Mouse (Mus musculus) myocyte (in vitro differentiated cells): ENCODE measurements at regions not wholly inside any gene's neighbourhood (a gene's known extent, or its start where the extent isn't known, plus 50 kb on each side); places are given as distances from the start of the nearest gene placed in this dataset.

Experiments used
- CEBPB ChIP-seq: IDR thresholded peaks from 2 replicates; pipeline ENCODE4 v1.6.1; 2011; ENCODE audit warnings: mild to moderate bottlenecking, moderate library complexity; ENCODE audit not compliant: poor library complexity, insufficient read depth, severe bottlenecking
- E2F4 ChIP-seq: IDR thresholded peaks from one replicate; pipeline ENCODE4 v1.6.1; 2011; ENCODE audit warnings: mild to moderate bottlenecking, control low read depth, moderate library complexity; ENCODE audit not compliant: insufficient read depth
- MAX ChIP-seq: IDR thresholded peaks from one replicate; pipeline ENCODE4 v1.6.1; 2011; ENCODE audit warnings: low read depth, mild to moderate bottlenecking, control low read depth
- MYOD1 ChIP-seq, 3 experiments: IDR thresholded peaks; one replicate each; pipeline ENCODE4 v1.6.1; 2011; ENCODE audit warnings: control low read depth in 2 of 3, low read depth in 2 of 3, mild to moderate bottlenecking in 2 of 3, moderate library complexity in 1 of 3; ENCODE audit not compliant: insufficient read length in 2 of 3, control insufficient read depth in 1 of 3
- MYOG ChIP-seq, 3 experiments: IDR thresholded peaks; one replicate each; pipeline ENCODE4 v1.6.1; 2011; ENCODE audit warnings: control low read depth in 2 of 3, low read depth in 2 of 3, mild to moderate bottlenecking in 2 of 3; ENCODE audit not compliant: insufficient read length in 2 of 3, control insufficient read depth in 1 of 3, insufficient read depth in 1 of 3
- POLR2A ChIP-seq: IDR thresholded peaks from one replicate; pipeline ENCODE4 v1.6.1; 2011; ENCODE audit warnings: low read depth, mild to moderate bottlenecking, control low read depth, moderate library complexity; ENCODE audit not compliant: insufficient read length
- POLR2AphosphoS2 ChIP-seq: IDR thresholded peaks from one replicate; pipeline ENCODE4 v1.6.1; 2011; ENCODE audit warnings: low read depth, control low read depth; ENCODE audit not compliant: insufficient read length
- REST ChIP-seq: IDR thresholded peaks from one replicate; pipeline ENCODE4 v1.6.1; 2011; ENCODE audit warnings: mild to moderate bottlenecking, control low read depth, moderate library complexity; ENCODE audit not compliant: insufficient read depth, insufficient read length
- SRF ChIP-seq: IDR thresholded peaks from one replicate; pipeline ENCODE4 v1.6.1; 2011; ENCODE audit warnings: low read depth; ENCODE audit not compliant: control insufficient read depth, insufficient read length
- TCF12 ChIP-seq: IDR thresholded peaks from one replicate; pipeline ENCODE4 v1.6.1; 2011; ENCODE audit warnings: mild to moderate bottlenecking, control low read depth; ENCODE audit not compliant: poor library complexity, insufficient read depth, severe bottlenecking
- TCF3 ChIP-seq: IDR thresholded peaks from one replicate; pipeline ENCODE4 v1.6.1; 2011; ENCODE audit warnings: low read depth, control low read depth; ENCODE audit not compliant: insufficient read length
- USF1 ChIP-seq: IDR thresholded peaks from one replicate; pipeline ENCODE4 v1.6.1; 2011; ENCODE audit warnings: low read depth, mild to moderate bottlenecking, control low read depth, moderate library complexity

DNA sequence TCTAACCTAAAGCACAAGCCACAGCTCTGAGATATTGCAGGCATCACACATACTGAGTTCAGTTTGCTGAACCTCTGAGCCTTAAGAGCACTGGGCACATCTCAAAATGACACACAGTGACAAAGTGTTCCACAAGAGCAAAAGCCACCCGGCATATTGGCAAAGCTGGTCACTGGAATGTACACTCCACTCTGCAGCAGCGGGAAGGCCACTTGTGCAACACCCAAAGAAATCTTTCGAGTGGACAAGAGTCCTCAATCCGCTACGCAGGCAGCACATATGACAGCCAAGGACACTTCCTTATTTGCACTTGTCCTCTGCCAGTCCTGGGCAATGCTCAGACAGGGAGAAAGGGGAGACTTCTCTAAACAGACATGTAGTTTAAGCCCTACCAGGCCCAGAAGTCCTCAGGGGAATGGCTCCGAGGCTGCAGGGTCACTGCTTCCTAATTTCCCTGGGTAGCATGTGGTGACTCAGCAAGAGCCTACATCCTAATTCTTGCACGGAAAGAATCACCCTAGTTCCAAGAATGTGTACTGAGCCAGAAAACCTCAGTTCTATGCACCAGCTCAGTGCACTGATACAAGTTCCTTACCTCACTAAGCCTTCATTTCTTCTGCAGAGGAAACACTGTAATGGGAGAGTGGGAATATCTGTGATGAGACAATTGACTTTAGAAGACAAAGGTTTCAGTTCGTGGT, 144.5 kb upstream of the Ppargc1a start:
- TF ChIP-seq POLR2A (no peak), MAX (no peak), POLR2AphosphoS2 (no peak), TCF12 (no peak), USF1 (no peak), MYOD1 (IDR thresholded peaks at IDR 0.05; ENCODE audit: control insufficient read depth in 1 of 3, insufficient read length in 2 of 3, low read depth in 2 of 3) (no peak), E2F4 (no peak), TCF3 (no peak), CEBPB (no peak), SRF (no peak), MYOG (IDR thresholded peaks at IDR 0.05; ENCODE audit: control insufficient read depth in 1 of 3, insufficient read depth in 1 of 3, insufficient read length in 2 of 3, low read depth in 2 of 3) (no peak), REST (no peak)
